Mouse (Mus musculus) brain, embryonic 14.5 days (tissue): Measurements from ENCODE around the gene Crybb2. TPM values are rescaled to one million over a fixed set of nuclear protein-coding genes. Genes with fewer than 3 reads are reported as not detected.

ENCODE experiments used
- DNase-seq: peaks from one replicate; pipeline ENCODE4 v3.0.0-alpha.2; 2011; ENCODE audit warnings: low read depth
- CTCF ChIP-seq: fragments of 200-500 bp; IDR thresholded peaks from 2 replicates; pipeline ENCODE4 v1.5.1; 2012; ENCODE audit warnings: inconsistent platforms, mild to moderate bottlenecking, moderate library complexity, borderline replicate concordance; ENCODE audit not compliant: insufficient read depth, insufficient read length; ENCODE audit errors: extremely low read depth
- POLR2A ChIP-seq: fragments of 200-500 bp; IDR thresholded peaks from 2 replicates; pipeline ENCODE4 v1.6.1; 2012; ENCODE audit warnings: mild to moderate bottlenecking, inconsistent platforms, borderline replicate concordance; ENCODE audit not compliant: poor library complexity, insufficient read depth, insufficient read length, severe bottlenecking; ENCODE audit errors: extremely low read depth
- polyA plus RNA-seq: library from polyadenylated mRNA; depleted of rRNA; stranded (reverse); fragments of >200 nt; gene quantifications from 2 replicates; pipeline ENCODE4 v1.2.3, GENCODE M21; 2012

Crybb2 gene
- polyA plus RNA-seq, 1 experiment = not detected

DNA sequence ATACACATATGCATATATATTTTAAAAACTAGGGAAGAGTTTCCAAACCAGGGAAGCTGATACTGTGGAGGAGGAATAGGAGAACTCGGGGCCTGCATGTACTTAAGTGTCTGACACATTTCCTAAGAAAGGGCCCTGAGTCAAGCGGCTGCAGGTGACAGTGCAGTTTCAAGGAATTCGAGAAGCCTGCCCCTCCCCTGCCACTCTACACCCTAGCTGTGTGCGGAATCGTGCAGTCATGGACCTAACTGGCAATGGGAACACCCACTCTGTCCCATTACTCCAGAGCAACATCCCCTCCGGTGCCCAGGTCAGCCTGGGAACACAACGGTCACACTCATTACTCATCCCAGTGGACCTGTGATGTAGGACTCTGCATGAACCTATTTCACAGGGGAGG lies 36.7 kb upstream of the Crybb2 start:
- no peak for DNase-seq
- no peak for TF ChIP-seq CTCF
- TF ChIP-seq POLR2A = no peak

DNA sequence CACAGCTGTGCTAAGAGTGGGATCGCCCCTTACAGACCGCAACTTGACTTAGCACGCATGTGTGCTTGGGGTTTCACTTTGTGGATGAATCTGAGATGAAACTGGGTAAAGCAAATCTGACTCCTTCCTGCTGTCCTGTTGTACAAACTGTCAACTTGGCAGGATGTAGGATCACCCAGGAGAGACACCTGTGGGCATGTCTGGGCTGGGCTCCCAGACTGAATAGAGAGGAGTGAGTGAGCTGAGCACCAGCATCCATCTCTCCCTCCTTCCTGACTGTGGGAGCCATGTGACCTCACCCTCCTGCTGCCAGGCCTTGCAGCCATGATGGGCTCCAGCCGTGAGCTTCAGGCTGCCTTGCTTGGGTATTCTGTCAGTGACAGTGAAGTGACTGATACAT lies 35.6 kb upstream of the Crybb2 start:
- TF ChIP-seq CTCF (no peak), POLR2A (no peak)
- DNase-seq = no peak

DNA sequence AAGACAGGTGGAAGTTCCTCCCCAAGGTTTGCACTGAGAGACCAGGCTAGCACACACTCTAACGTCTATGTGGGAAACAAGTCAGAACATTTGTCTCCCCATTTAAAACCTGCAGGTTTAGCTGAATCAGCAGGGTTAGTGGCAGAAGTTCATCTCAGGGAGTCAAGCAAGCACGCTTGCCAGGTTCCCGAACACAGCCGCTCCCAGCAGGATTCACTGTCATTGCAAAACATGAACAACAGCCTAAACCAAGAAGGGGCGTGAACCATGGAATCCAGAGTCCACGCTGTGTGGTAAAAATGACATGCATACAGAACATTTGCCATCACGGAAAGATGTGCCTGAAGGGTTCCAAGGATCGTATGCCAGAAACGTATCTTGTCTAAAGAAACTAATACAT lies 35.1 kb upstream of the Crybb2 start:
- no peak for TF ChIP-seq POLR2A
- TF ChIP-seq CTCF = no peak
- DNase-seq = no peak

DNA sequence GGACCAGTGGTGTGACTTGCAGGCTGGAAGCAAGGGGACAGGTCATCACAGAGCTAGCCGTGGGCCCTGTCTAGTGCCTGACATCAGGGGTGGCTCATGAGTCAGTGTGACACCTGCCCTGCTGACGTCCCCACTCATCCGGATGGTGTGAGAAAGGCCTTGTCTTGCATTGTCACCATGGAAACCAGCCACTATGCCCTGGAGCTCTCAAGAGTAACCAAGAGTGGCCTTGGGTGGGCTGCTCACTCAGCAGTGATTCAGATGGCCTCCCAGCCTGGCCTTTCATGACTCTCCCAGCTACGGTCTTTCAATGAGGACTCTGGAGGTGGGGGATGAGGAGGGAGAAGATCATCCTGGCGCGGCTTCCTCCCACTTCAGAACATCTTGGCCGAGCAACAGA lies 32.5 kb upstream of the Crybb2 start:
- peak; percentile 59 for DNase-seq
- TF ChIP-seq CTCF (no peak), POLR2A (no peak)

DNA sequence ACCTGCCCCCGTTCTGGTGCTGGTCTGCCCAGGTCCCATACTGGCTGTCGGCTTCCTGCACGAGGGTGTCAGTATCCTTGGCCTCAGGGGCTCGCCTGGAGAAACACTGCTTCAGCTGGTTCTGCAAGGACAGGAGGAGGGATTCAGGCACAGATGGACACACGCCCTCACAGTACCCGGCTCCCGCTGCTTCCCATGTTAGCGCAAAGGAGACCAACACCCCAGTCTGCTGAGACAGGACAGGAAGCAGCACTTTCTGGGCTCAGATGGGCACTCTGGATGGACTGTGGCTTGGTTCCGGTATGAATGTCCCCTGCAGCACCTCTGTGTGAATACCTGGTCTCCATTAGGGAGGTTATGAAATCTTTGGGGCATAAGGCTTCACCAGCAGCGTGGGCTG lies 31.5 kb upstream of the Crybb2 start:
- TF ChIP-seq CTCF (no peak), POLR2A (no peak)

DNA sequence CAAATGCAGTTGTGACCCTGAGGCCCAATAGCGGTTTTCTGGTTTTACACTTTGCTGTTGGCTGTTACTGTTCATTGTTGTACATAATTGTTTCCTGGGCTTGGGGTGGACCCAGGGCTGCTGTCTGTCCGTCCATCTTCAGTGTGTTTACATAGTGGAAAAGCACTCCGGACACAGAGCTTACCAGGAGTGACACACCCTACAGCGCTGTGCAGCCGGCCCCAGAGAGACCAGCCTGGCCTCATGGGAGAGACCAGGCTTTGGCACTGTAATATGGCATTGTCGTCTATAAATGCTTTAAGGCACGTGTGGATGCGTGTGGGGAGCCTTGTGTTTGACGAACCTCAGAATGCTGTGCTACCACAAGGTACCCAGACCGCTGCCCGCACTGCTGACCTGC lies 30.5 kb upstream of the Crybb2 start:
- no peak for TF ChIP-seq POLR2A
- no peak for TF ChIP-seq CTCF
- DNase-seq = no peak

More for the DNA sequence above, 31.5 kb upstream of the Crybb2 start:
- no peak for DNase-seq

DNA sequence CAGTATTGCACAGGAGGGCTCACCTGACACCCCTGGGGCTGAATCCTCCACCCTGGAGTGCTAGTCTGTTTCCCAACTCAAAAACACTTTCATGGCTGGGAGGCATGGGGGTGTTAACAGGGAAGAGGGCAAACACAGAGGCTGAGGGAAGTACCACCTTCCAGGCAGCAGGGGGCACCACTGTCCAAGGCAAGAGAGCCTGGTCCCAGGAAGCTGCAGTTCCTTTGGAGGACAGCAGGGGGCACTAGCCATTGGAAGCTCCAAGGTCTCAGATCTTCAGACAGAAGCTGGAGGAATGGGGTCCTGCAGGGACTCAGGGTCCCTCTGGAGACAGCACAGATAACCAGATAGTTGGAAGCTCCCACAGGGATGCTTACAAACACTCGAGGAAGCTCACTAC lies 29.6 kb upstream of the Crybb2 start:
- TF ChIP-seq CTCF = peak; percentile 100
- TF ChIP-seq POLR2A = no peak
- DNase-seq = peak; percentile 93

DNA sequence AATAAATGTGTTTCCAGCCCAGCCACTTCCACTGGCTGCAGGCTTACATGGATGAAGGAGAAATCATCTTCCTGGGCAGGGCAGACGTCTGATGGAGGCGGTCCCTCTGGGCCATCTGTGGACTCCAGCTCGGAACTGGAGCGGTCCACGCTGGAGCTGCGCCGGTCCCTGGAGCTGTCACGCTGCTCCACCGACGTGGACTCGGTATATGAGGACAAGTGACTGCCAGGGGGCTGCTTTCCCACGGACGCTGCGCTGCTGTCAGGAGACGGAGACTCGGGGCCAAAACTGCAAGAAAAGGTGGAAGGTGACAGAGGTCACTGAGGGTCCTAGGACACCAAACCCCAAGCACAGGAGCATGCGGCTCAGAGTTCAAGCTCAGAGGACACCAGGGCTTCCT lies 27.6 kb upstream of the Crybb2 start:
- DNase-seq = no peak
- TF ChIP-seq CTCF = no peak
- TF ChIP-seq POLR2A = no peak

DNA sequence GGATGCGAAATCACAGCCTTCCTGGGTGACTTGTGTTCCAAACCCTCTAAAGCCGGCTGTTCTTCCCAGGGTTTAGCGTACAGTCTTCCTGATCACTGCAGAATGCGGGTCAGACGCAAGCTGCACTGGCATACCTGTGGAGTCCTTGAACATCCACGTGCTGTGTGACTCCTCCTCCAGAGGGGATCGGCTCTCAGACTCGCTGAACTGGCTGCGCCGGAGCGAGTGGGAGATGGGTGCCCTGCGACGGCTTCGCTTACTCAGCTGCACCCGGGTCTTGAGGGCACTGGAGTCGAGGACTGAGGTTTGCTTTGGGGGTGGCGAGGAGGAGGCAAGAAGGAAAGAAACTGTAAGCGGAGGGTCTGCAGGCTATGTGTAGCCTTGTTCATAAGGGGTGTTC lies 25.5 kb upstream of the Crybb2 start:
- DNase-seq = no peak
- no peak for TF ChIP-seq POLR2A
- no peak for TF ChIP-seq CTCF

DNA sequence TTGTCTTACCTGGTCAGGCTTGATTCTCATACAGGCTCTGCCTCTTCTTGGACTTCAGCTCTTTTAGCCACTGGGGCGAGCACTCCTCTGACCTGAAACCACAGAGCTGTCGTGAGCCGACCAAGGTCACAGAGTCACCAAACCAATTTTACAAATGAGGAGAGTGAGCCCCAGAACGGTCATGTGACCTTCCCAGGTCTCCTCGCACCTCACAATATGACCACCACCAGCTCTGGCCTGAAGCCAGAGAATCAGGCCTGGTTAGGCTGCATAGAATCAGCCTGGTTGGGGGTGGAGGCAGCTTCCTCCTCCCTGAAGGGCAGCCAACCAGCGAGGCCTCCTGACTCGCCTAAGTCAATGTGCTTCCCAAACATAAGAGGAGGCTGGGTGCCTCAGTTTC lies 22.5 kb upstream of the Crybb2 start:
- no peak for TF ChIP-seq POLR2A
- no peak for TF ChIP-seq CTCF
- DNase-seq = no peak

DNA sequence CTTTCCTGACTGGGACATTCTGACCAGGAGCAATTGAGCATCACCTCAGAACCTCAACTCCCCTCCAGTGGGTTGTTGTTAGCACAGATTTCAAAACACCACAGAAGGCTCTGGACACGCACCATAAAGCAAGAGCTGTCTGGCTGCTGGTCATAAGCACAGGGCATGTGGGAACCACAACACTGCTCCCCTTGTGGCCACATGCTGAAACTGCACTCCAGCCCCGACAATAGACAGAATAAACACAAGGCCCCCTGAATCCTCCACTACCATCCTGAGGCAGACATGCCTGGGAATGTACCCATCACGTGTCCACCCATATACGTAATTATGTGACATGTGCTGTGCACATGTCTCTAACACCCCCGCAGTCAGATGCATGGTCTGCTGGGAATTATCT lies 21.2 kb upstream of the Crybb2 start:
- TF ChIP-seq POLR2A (no peak), CTCF (peak; percentile 81)
- peak; percentile 55 for DNase-seq

DNA sequence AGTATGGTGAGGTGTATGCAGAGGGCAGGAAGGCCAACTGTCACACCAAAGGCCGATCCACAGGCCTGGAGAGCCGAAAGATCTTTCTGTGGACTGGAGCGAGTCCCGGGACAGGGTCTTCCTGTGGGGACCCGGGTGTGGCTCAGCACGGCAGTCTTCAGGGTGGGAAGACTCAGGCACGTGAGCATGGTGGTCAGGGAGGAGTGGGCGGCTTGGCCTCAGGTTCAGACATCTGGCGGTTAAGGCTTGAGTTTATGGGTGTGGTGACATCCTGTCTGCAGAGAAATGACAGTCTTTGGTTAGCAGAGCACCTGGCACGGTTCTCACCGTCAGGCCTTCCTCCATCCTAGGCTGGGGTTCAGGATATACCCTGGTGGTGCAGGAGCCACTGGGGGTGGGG lies 20.8 kb upstream of the Crybb2 start:
- DNase-seq = no peak
- TF ChIP-seq CTCF (no peak), POLR2A (no peak)

DNA sequence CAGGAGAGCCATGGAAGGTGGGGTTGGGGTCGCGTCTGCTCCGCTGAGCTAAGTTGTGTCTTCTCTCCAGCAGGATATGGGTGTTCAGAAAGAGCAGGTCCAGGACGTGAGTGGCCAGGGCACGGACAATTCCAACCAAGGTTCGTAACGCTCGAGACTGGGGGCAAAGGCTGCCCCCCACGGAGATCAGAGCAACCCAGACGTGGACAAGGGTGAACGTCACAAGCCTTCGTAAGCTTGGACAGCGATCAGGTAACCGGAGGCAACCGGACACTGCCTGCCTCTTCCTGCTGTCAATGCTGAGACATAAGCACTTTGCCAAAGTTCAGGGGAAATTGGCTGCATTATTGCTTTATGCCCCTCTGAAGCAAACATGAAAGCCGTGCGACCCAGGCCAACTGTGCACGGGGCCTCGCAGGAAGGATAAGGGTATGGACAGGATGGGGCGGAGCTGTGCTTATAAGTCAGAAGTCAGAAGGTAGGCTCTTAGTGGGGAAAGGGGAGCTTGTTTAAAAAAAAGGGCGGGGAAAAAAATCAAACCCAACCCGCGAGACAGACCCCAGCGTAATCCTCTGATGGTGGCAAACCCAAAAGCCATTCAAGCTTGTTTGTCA lies 20.3 kb upstream of the Crybb2 start:
- DNase-seq = no peak

DNA sequence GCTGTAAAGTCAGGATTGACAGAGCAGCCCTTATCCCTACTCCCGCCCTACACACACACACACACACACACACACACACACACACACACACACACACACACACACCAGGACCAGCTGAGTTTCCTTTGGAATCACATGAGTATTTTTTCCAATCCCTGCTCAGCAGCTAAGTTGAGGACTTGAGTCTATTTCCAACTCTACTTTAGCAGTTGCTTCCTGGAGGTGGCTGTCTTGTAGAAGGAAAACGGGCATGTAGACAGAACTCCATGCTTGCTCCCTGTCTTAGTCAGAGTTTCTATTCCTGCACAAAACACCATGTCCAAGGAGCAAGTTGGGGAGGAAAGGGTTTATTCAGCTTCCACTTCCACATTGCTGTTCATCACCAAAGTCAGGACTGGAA lies 17.5 kb upstream of the Crybb2 start:
- TF ChIP-seq POLR2A (no peak), CTCF (no peak)
- DNase-seq = no peak

More for the DNA sequence above, 20.3 kb upstream of the Crybb2 start:
- no peak for TF ChIP-seq POLR2A
- TF ChIP-seq CTCF = no peak

DNA sequence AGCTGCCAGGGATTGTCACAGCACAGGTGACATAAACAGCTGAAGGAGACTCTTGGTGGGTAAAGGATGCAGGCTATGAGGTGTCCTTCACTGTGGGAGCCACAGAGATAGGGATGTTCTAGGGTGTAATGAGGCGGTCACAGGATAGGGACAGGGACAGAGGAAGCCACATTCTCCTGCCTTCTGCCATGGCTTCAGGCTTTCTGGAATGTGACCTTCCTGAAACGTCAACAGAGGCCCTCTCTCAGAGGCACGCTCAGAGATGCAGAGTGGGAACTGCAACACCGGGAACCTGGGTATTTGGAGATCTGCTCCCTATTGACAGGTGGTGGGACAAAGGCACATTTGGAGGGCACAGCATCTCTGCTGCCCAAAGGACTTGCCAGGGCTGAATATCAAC lies 17.1 kb upstream of the Crybb2 start:
- TF ChIP-seq CTCF (no peak), POLR2A (no peak)

DNA sequence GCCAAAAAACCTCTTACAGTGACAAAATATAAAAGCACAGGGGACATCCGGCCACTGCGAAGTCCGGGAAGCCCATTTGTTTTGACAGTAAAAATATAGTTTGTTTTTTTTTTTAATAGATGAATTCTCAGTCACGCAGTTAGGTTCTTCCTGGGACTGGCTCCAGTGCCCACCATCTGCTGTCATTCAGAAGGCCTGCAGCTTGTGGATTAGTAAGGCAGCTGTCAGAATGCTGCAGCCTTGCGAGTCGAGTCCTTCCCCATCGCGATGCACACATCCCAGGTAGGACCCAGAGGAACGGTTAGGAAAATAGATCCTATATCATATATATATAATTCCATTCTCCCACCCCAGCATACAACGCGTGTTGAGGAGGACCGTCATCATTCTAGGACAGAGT lies 16.5 kb upstream of the Crybb2 start:
- peak; percentile 79 for DNase-seq
- no peak for TF ChIP-seq CTCF
- no peak for TF ChIP-seq POLR2A

More for the DNA sequence above, 17.1 kb upstream of the Crybb2 start:
- no peak for DNase-seq

DNA sequence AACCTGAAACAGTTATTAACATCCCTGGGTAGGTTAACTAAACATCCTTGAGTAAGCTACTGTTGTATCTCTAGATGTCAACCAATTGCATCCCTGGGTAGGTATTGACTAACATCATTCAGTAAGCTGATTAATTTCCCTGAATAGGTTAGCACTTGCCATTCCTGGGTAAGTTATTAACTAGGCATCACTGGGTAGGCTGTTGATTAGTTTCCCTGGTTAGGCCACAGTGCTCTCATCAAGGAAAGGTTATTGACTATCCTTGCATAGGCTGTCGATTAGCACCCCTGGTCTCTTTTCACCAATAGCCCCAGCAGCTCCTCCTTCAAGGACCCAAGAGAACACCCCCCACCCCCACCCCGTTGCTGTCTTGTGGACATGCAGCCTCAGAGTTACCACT lies 16.0 kb upstream of the Crybb2 start:
- no peak for DNase-seq
- TF ChIP-seq CTCF = no peak
- TF ChIP-seq POLR2A = no peak
